Mouse (Mus musculus) liver, adult 2 months (tissue): ENCODE results near the gene Cd59a.

ENCODE experiments used
- CTCF ChIP-seq: fragments of 200-500 bp; IDR thresholded peaks from 2 replicates; pipeline ENCODE4 v1.5.1; 2011; ENCODE audit warnings: low read depth, low read length, control low read depth
- POLR2A ChIP-seq: fragments of 200-500 bp; IDR thresholded peaks from 2 replicates; pipeline ENCODE4 v1.6.1; 2011; ENCODE audit warnings: low read length, control low read depth; ENCODE audit not compliant: insufficient read depth; ENCODE audit errors: extremely low read depth

- no peak for TF ChIP-seq POLR2A
- no peak for TF ChIP-seq CTCF
Observed at GRCm38 (mm10) chr2:104119097-104119496, 23.5 kb downstream of the Cd59a start.
